Mouse (Mus musculus) erythroblast, adult 5-6 weeks (primary cell): ENCODE data around the gene Pdpn. TPM values are rescaled to one million over a fixed set of nuclear protein-coding genes. Genes with fewer than 3 reads are reported as not detected.

ENCODE experiments used
- ATAC-seq: replicated peaks from 2 replicates; pipeline ENCODE4 v1.8.0; 2016; ENCODE audit warnings: moderate number of reproducible peaks, mild to moderate bottlenecking, moderate TSS enrichment, inconsistent platforms; ENCODE audit not compliant: poor library complexity, low FRiP score, severe bottlenecking
- total RNA-seq, 2 experiments: library from RNA; stranded (forward) in 1 of 2; stranded (reverse) in 1 of 2; fragments of 150-400 nt in 1 of 2; fragments of 200-764, 138-1000 nt in 1 of 2; gene quantifications; 2 replicates each; pipeline versions ENCODE4 v1.2.3 to v1.2.4; 2015 to 2017; ENCODE audit warnings: low replicate concordance in 2 of 2

Gene Pdpn
- total RNA-seq, 2 experiments from 2014 or later, result not detected

DNA sequence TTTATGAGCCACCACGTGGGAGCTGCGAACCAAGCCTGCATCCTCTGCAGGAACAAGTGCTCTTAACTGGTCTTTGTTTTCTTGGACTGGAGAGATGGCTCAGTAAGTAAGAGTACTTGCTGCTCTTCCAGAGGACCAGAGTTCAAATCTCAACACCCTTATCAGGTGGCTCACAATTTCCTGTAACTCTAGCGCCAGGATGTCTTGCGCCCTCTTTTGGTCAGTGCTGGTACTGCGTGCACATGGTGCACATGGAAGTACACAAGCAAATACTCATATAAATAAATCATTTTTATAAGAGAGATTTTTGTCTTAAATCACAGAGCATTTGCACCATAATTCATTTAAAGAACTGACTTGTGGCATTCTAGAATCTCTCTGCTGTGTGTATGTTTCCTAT lies 51.3 kb downstream of the Pdpn start:
- no peak for ATAC-seq

DNA sequence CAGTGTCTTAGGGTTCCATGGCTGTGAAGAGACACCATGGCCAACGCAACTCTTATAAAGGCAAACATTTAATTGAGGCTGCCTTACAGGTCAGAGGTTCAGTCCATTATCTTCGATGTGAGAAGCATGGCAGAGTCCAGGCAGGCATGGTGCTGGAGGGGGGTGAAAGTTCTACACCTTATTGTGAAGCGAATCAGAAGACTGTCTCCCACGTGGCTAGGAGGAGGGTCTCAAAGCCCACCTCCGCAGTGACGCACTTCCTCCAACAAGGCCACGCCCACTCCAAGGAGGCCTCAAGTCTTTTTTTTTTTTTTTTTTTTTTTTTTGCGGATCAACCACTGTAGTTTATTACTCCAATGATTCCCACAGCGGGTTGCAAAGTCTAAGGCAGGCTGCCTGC lies 58.1 kb downstream of the Pdpn start:
- ATAC-seq, result no peak

DNA sequence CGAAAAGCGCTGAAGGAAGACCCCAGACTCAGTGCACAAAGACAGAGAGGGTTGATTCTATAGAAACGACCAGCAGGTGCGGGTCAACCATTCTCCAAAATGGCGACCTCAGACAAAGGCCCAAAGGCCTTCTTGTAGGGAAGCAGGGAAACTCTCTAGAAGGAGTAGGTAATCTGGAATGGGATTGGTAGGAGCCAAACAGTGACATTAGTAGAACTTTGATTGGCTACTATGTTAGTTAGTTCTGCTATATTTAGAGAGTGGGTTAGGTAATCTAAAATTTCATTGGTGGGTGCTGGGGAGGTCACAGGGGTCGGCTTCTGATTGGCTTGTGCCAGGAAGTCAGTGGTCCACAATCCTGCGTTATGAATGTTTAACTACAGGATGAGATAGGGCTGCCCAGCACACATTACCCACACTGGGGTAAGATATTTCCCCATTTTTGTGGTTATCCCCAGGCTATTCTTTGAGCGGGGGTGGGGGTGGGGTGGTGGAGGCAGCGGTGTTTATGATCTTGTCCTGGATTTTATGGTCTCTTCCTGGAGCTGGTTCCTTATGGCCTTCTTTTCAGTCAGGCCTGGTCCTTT lies 59.7 kb downstream of the Pdpn start:
- no peak for ATAC-seq

DNA sequence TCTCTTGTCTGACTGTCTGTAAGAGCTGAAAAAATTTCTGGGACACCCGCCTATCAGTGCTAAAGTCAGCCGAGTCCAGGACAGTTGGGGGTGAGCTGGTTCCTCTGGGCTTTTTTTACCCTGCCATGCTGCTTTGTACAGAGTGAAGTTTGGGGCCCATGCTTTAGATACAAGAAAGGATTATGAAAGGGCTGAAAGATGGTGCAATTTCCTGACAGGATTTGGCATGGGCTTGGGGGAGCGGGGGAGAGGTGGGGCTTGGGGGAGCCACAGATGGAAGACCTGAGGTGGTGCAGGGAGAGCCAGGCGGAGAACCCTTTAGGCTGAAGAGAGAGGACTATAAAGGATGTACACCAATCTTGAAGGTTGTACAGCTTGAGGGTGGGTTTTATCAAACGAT lies 60.2 kb downstream of the Pdpn start:
- ATAC-seq, result no peak

DNA sequence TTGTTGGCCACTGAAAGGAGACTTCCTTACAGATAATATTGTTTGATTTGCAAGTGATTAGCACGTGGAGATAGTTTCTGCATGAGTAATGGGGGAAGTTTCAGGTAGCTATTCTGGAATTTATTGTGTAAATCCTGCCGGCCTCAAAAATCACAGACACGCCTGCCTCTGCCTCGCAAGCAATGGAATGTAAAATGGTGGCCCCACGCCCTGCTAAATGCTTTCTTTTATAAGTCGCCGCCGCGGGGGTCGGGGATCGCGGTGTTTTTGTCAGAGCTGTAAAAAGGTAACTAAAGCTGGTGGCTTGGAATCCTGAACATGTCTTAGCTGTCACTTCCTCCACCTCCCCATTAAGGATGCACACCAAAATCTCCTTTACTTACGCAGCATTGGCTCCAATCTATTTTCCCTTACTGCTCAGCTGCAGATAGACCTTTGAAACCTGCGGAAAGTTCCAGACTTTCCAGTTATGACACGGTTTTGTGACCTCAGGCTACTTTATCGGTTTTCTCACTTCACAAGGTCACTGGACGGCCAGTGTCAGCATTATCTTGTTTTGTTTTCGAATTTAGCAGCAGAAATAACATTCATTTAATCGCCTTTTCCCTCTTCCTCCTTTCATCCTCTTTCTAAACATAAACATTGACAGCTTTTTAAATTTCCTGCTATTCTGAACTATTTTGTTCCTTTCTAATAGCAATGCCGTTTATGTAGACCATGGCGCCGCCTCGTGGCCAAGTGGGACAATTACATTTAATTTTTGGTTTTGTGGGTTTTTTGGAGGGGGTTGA lies 60.9 kb downstream of the Pdpn start:
- ATAC-seq, result no peak

DNA sequence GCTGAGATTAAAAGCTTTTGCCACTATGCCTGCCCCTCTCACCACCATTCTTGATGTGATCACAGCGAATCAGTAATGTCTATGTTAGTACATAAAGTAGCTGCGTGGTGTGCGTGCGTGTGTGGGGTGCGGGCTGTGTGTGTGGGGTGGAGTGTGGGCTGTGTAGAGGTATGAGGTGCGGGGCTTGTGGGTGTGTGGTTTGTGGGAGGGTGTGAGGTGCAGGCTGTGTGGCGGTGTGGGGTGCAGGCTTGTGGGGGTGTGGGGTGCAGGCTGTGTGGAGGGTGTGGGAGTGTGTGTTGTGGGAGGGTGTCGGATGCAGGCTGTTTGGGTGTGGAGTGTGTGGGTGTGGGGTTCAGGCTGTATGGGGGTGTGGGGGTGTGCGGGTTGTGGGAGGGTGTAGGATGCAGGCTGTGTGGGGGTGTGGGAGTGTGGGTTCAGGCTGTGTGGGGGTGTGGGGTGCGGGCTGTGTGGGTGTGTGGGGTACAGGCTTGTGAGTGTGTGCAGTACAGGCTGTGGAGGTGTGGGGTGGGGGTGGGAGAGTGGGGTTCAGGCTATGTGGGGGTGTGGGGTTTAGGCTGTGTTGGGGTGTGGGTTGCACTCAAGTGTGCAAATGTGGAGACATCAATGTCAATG lies 67.5 kb downstream of the Pdpn start:
- no peak for ATAC-seq

DNA sequence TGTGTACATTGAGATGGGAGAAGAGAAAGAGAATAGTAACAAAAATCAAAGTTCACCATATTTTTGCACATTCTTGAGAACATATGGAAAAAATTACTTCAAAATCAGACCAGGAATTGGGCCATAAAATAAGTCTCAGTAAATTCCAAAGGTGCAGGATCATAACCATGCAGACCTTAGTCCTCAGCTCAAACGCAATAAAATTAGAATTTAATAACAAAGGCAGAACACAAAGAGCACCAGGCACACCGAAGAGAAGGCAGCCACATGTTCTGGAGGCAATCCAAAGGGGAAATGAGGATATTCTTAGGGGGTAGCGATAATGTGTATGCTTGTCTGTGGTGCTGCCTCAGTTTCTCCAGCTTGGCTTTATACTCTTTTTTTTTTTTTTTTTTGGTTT lies 68.3 kb downstream of the Pdpn start:
- no peak for ATAC-seq

DNA sequence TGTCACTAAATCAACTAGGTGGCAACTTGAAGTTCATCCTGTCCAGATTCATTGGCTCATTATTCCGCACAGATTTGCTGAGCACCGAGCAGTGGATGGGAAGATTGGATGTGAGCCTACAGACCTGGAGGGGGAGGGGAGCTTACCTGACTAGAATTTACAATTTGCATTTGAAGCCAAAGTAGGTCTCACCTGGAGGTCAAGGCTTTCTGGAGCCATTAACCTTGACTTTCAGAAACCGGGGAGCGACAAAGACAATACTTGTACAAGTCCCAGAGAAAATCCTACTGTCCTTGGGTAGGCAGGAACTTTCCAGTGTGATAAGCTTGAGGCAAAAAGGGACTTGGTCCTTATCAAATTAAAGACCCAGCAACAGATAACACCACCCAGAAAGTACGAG lies 71.4 kb downstream of the Pdpn start:
- ATAC-seq, result no peak

DNA sequence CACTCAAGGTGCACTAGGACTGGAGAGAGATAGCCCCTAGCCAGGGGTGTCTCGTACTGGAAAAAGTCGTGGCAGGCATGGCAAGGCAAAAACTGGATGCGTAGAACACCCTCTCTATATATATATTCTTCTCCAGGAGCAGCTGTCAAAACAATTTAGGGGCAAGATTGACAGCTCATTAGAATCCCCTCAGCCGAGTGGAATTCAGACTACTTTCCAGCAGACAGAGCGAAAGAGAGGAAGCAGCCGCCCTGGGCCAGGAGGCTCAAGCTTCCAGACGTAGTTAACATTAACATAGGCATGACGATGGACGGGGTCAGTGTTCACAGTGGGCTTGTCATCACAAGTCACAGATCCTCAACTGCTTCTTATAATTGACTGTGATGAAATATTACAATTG lies 73.5 kb downstream of the Pdpn start:
- no peak for ATAC-seq

DNA sequence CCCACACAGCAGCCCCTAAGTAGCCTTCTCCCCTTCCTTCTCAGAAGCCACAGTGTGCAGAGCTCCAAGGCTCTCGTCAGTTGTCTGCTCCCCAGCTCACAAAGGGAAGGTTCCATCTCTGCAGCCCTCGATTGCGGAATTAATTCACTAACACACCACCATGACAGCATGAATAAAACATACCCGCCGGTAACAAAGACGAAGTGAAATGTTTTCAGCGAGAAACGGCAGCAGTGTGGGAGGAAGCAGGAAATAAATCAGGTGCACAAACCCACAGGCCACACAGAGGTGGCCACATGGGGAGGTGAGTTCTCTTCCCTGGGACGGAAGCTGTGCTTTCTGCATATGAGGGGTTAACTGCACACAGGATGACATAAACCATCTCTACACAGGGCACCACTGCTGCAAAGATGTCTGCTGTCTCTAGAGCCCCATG lies 80.0 kb downstream of the Pdpn start:
- ATAC-seq, result no peak

DNA sequence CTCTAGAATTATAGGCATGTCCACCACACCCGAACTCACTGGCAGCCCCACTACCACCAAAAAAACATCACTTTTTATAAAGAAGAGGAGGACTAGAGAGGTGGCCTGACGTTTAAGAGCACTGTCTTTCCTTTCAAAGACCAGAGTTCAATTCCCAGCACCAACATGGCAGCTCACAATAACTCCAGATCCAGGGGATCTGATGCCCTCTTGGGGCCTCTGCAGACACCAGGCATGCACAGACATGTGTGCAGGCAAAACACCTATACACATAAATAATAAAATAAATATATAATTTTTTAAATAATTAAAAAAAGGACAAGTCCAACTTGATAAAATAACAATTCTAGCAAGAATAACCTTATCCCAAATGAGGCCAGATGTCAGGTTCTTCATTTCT lies 80.5 kb downstream of the Pdpn start:
- ATAC-seq, result no peak

Other genes with a start within 250 kb of the Pdpn start
- gene Prdm2, start 86.6 kb downstream of the Pdpn start, total RNA-seq (2015; ENCODE audit: low replicate concordance), result 8.6 and 15.0 TPM in 2 replicates
- gene Prdm2, start 86.6 kb downstream of the Pdpn start, total RNA-seq (2017; ENCODE audit: low replicate concordance), result 8.2 and 8.4 TPM in 2 replicates
- gene Lrrc38, start 50.2 kb upstream of the Pdpn start, total RNA-seq (2015; ENCODE audit: low replicate concordance), result not detected in 2 replicates
- gene Lrrc38, start 50.2 kb upstream of the Pdpn start, total RNA-seq (2017; ENCODE audit: low replicate concordance), result not detected in 2 replicates
- not detected in 2 replicates for gene Pramel1, start 94.9 kb upstream of the Pdpn start, total RNA-seq (2015; ENCODE audit: low replicate concordance)
- not detected in 2 replicates for gene Pramel1, start 94.9 kb upstream of the Pdpn start, total RNA-seq (2017; ENCODE audit: low replicate concordance)
- 2.5 and 4.4 TPM in 2 replicates for gene Pramef8, start 112.9 kb upstream of the Pdpn start, total RNA-seq (2015; ENCODE audit: low replicate concordance)
- gene Pramef8, start 112.9 kb upstream of the Pdpn start, total RNA-seq (2017; ENCODE audit: low replicate concordance), result 4.3 and 4.9 TPM in 2 replicates
- not detected in 2 replicates for gene Oog4, start 150.8 kb upstream of the Pdpn start, total RNA-seq (2015; ENCODE audit: low replicate concordance)
- not detected in 2 replicates for gene Oog4, start 150.8 kb upstream of the Pdpn start, total RNA-seq (2017; ENCODE audit: low replicate concordance)
- gene Gm13043, start 211.8 kb upstream of the Pdpn start, total RNA-seq (2015; ENCODE audit: low replicate concordance), result not detected in 2 replicates
- not detected in 2 replicates for gene Gm13043, start 211.8 kb upstream of the Pdpn start, total RNA-seq (2017; ENCODE audit: low replicate concordance)
- gene Gm13040, start 236.4 kb upstream of the Pdpn start, total RNA-seq (2015; ENCODE audit: low replicate concordance), result not detected in 2 replicates
- gene Gm13040, start 236.4 kb upstream of the Pdpn start, total RNA-seq (2017; ENCODE audit: low replicate concordance), result not detected in 2 replicates